In genomic region chr9:50752784-50753615, GRCm38 (mm10) we compare ENCODE assay signal across 8 mouse cellular contexts. TPM values are rescaled to one million over a fixed set of nuclear protein-coding genes. Genes with fewer than 3 reads are reported as not detected.
DNase-seq lines count a peak whose midpoint lies in the region; ATAC-seq and TF ChIP-seq lines count a peak whose summit lies in the region.

No protein-coding gene starts in this region.

- H3K4me2 ChIP-seq in kidney, postnatal 0 days (ENCODE audit: low read length): peak overlapping the region; percentile 35
- H3K4me2 ChIP-seq in liver, postnatal 0 days (ENCODE audit: low read depth, low read length): 0 out of 2 replicates have a peak overlapping the region, but pooled peaks have one; percentile 0
- 0 out of 2 replicates have a peak overlapping the region, but pooled peaks have one; percentile 16 for H3K4me2 ChIP-seq in stomach, embryonic 14.5 days (replicated peaks; ENCODE audit: low read depth, low read length)

- 27% methylated on average over 16 of the region's 17 CpGs for WGBS in heart, adult 2 months
- 50% methylated on average over 17 of the region's 17 CpGs for WGBS in kidney, postnatal 0 days
- 78% methylated on average over 17 of the region's 17 CpGs for WGBS in liver, postnatal 0 days (ENCODE audit: insufficient replicate concordance)
- WGBS in stomach, embryonic 14.5 days: 64% methylated on average over 17 of the region's 17 CpGs

- H3K4me1 ChIP-seq in heart, adult 2 months (ENCODE audit: control insufficient read depth, insufficient read depth, low read length): no peaks in the 10 kb centered on the region
- peaks cover 17% of the 10 kb centered on the region for H3K4me1 ChIP-seq in kidney, postnatal 0 days (replicated peaks; ENCODE audit: insufficient read depth, low read length)
- no peaks in the 10 kb centered on the region for H3K4me1 ChIP-seq in liver, postnatal 0 days (ENCODE audit: insufficient read depth)
- H3K4me1 ChIP-seq in stomach, embryonic 14.5 days (ENCODE audit: control insufficient read depth, insufficient read depth, low read length): peaks cover 7% of the 10 kb centered on the region; the same call in 1 of the 2 replicates

- H3K27ac ChIP-seq in heart, adult 2 months: peak overlapping the region; percentile 98
- peak overlapping the region; percentile 86 for H3K27ac ChIP-seq in kidney, postnatal 0 days
- H3K27ac ChIP-seq in liver, postnatal 0 days (ENCODE audit: low read depth): 0 out of 2 replicates have a peak overlapping the region, but pooled peaks have one; percentile 35
- H3K27ac ChIP-seq in stomach, embryonic 14.5 days (ENCODE audit: low read length): no peak overlapping the region

- H3K36me3 ChIP-seq in heart, adult 2 months (ENCODE audit: control insufficient read depth, insufficient read depth, low read length): peaks cover 17% of the 10 kb centered on the region
- H3K36me3 ChIP-seq in kidney, postnatal 0 days (ENCODE audit: insufficient read depth, low read length): no peaks in the 10 kb centered on the region
- H3K36me3 ChIP-seq in liver, postnatal 0 days (replicated peaks; ENCODE audit: insufficient read depth, low read length): no peaks in the 10 kb centered on the region
- no peaks in the 10 kb centered on the region for H3K36me3 ChIP-seq in stomach, embryonic 14.5 days (ENCODE audit: control insufficient read depth, insufficient read depth, low read length)

- TF ChIP-seq POLR2A in heart, adult 2 months (IDR thresholded peaks at IDR 0.05; ENCODE audit: insufficient read depth, low read depth, low read length): peak; percentile 81

- intact Hi-C loops in heart, adult 2 months (cut with DNase I): no loop called here

- peak; percentile 89 for ATAC-seq in kidney, postnatal 0 days (replicated peaks; ENCODE audit: low FRiP score, low read depth)
- ATAC-seq in liver, postnatal 0 days: no peak
- ATAC-seq in stomach, embryonic 14.5 days (ENCODE audit: insufficient number of reproducible peaks, insufficient read depth, low FRiP score, low read depth): 0 out of 2 replicates have a peak, but pooled peaks have one; percentile 61
- no peak for ATAC-seq in monocyte, adult 5-6 weeks (replicated peaks; ENCODE audit: insufficient number of reproducible peaks, low FRiP score, low TSS enrichment, poor library complexity, severe bottlenecking)

- no peaks in the 10 kb centered on the region for H3K27me3 ChIP-seq in heart, adult 2 months (ENCODE audit: control insufficient read depth, insufficient read depth, low read length)
- H3K27me3 ChIP-seq in kidney, postnatal 0 days (ENCODE audit: insufficient read depth, low read length): no peaks in the 10 kb centered on the region
- H3K27me3 ChIP-seq in liver, postnatal 0 days (ENCODE audit: insufficient read depth, low read length): no peaks in the 10 kb centered on the region
- no peaks in the 10 kb centered on the region for H3K27me3 ChIP-seq in stomach, embryonic 14.5 days (ENCODE audit: control insufficient read depth, insufficient read depth, low read length)

- peak; percentile 28 for DNase-seq in embryo, embryonic 9.5 days (ENCODE audit: extremely low spot score)
- DNase-seq in embryo, embryonic 10 days (ENCODE audit: low spot score): no peak
- DNase-seq in cerebellum, adult 11-12 months: peak; percentile 80
- peak; percentile 84 to 93 for DNase-seq in heart, adult 2 months
- peak; percentile 85 for DNase-seq in kidney, postnatal 0 days (ENCODE audit: low spot score)
- no peak for DNase-seq in liver, postnatal 0 days

- H3K9me3 ChIP-seq in kidney, postnatal 0 days (replicated peaks; ENCODE audit: low read length): no peaks in the 10 kb centered on the region
- no peaks in the 10 kb centered on the region for H3K9me3 ChIP-seq in liver, postnatal 0 days (ENCODE audit: low read length)
- no peaks in the 10 kb centered on the region for H3K9me3 ChIP-seq in stomach, embryonic 14.5 days (ENCODE audit: control insufficient read depth, low read depth, low read length)

- H3K4me3 ChIP-seq in heart, adult 2 months: peak overlapping the region; percentile 62
- peak overlapping the region; percentile 17; the same call in 1 of the 2 replicates for H3K4me3 ChIP-seq in kidney, postnatal 0 days (replicated peaks; ENCODE audit: low read depth, low read length)
- H3K4me3 ChIP-seq in liver, postnatal 0 days (ENCODE audit: low read depth, low read length): no peak overlapping the region
- H3K4me3 ChIP-seq in stomach, embryonic 14.5 days (ENCODE audit: low read depth, low read length): no peak overlapping the region; the same call in 1 of the 2 replicates

- H3K79me2 ChIP-seq in heart, adult 2 months (replicated peaks; ENCODE audit: control insufficient read depth, insufficient read depth, low read length): no peaks in the 10 kb centered on the region

- peak overlapping the region; percentile 95 for H3K9ac ChIP-seq in heart, adult 2 months (ENCODE audit: low read depth, low read length)
- H3K9ac ChIP-seq in kidney, postnatal 0 days (ENCODE audit: low read depth, low read length): peak overlapping the region; percentile 49; the same call in 1 of the 2 replicates
- H3K9ac ChIP-seq in liver, postnatal 0 days (replicated peaks): no peak overlapping the region
- no peak overlapping the region for H3K9ac ChIP-seq in stomach, embryonic 14.5 days (replicated peaks; ENCODE audit: low read depth, low read length)

- peak; percentile 94 for TF ChIP-seq EP300 in heart, adult 2 months (IDR thresholded peaks at IDR 0.05; ENCODE audit: insufficient read depth, low read depth, low read length)
- TF ChIP-seq EP300 in liver, postnatal 0 days (IDR thresholded peaks at IDR 0.05; ENCODE audit: low read depth): no peak

- no peak for TF ChIP-seq CTCF in heart, adult 2 months (IDR thresholded peaks at IDR 0.05)
- no peak for TF ChIP-seq CTCF in kidney, postnatal 0 days (IDR thresholded peaks at IDR 0.05; ENCODE audit: low read depth)
- no peak for TF ChIP-seq CTCF in liver, postnatal 0 days (IDR thresholded peaks at IDR 0.05; ENCODE audit: low read depth)

RNA-seq across cellular contexts. Expression of gene Hspb2, which starts 0.8 kb away (rescaled TPM):
- total RNA-seq in heart, adult 2 months (2021): 100 to 1,000 TPM; 131 to 139 TPM
- 201 and 224 TPM in 2 replicates for polyA plus RNA-seq in heart, adult 2 months (2012; rRNA removed)
- polyA plus RNA-seq in kidney, postnatal 0 days (2015; fragmentation: Nextera tagmentation; extraction: Ambion mirVana): 5.5 and 7.4 TPM in 2 replicates
- polyA plus RNA-seq in liver, postnatal 0 days (2015; fragmentation: Nextera tagmentation; extraction: Ambion mirVana): 0.86 and 1.2 TPM in 2 replicates
- polyA plus RNA-seq in stomach, embryonic 14.5 days (2014; fragmentation: Nextera tagmentation; extraction: Ambion mirVana): 1.5 and 3.2 TPM in 2 replicates
- not detected in 3 replicates for total RNA-seq in monocyte, adult 5-6 weeks (2017)

RNA-seq across cellular contexts. Expression of gene Cryab, which starts 1.9 kb away (rescaled TPM):
- total RNA-seq in heart, adult 2 months (2021): 1,000 to 10,000 TPM; 2,783 to 3,339 TPM
- polyA plus RNA-seq in heart, adult 2 months (2012; rRNA removed): 3,110 and 4,349 TPM in 2 replicates
- 198 and 233 TPM in 2 replicates for polyA plus RNA-seq in kidney, postnatal 0 days (2015; fragmentation: Nextera tagmentation; extraction: Ambion mirVana)
- 9.1 and 14.2 TPM in 2 replicates for polyA plus RNA-seq in liver, postnatal 0 days (2015; fragmentation: Nextera tagmentation; extraction: Ambion mirVana)
- polyA plus RNA-seq in stomach, embryonic 14.5 days (2014; fragmentation: Nextera tagmentation; extraction: Ambion mirVana): 43.7 and 47.9 TPM in 2 replicates
- not detected in 3 replicates for total RNA-seq in monocyte, adult 5-6 weeks (2017)

RNA-seq across cellular contexts. Expression of gene 2310030G06Rik, which starts 6.7 kb away (rescaled TPM):
- total RNA-seq in heart, adult 2 months (2021): 1 to 10 TPM; 2.9 to 4.3 TPM
- 5.6 and 7.4 TPM in 2 replicates for polyA plus RNA-seq in heart, adult 2 months (2012; rRNA removed)
- polyA plus RNA-seq in kidney, postnatal 0 days (2015; fragmentation: Nextera tagmentation; extraction: Ambion mirVana): 26.8 and 27.1 TPM in 2 replicates
- polyA plus RNA-seq in liver, postnatal 0 days (2015; fragmentation: Nextera tagmentation; extraction: Ambion mirVana): 11.6 and 13.9 TPM in 2 replicates
- polyA plus RNA-seq in stomach, embryonic 14.5 days (2014; fragmentation: Nextera tagmentation; extraction: Ambion mirVana): 12.3 and 13.0 TPM in 2 replicates
- not detected in 3 replicates for total RNA-seq in monocyte, adult 5-6 weeks (2017)

RNA-seq across cellular contexts. Expression of gene Dixdc1, which starts 13.7 kb away (rescaled TPM):
- 1 to 10 TPM; 3.4 to 5.4 TPM for total RNA-seq in heart, adult 2 months (2021)
- polyA plus RNA-seq in heart, adult 2 months (2012; rRNA removed): 2.6 and 4.9 TPM in 2 replicates
- polyA plus RNA-seq in kidney, postnatal 0 days (2015; fragmentation: Nextera tagmentation; extraction: Ambion mirVana): 7.3 and 7.5 TPM in 2 replicates
- polyA plus RNA-seq in liver, postnatal 0 days (2015; fragmentation: Nextera tagmentation; extraction: Ambion mirVana): 3.6 and 3.7 TPM in 2 replicates
- 11.4 and 12.7 TPM in 2 replicates for polyA plus RNA-seq in stomach, embryonic 14.5 days (2014; fragmentation: Nextera tagmentation; extraction: Ambion mirVana)
- 0.39 to 0.57 TPM in 2 of 3 replicates, not detected in the other for total RNA-seq in monocyte, adult 5-6 weeks (2017)

RNA-seq across cellular contexts. Expression of gene Fdxacb1, which starts 15.0 kb away (rescaled TPM):
- total RNA-seq in heart, adult 2 months (2021): 1 to 10 TPM; 4.7 to 5.1 TPM
- 3.4 and 5.2 TPM in 2 replicates for polyA plus RNA-seq in heart, adult 2 months (2012; rRNA removed)
- polyA plus RNA-seq in kidney, postnatal 0 days (2015; fragmentation: Nextera tagmentation; extraction: Ambion mirVana): 7.9 and 9.3 TPM in 2 replicates
- 4.9 and 6.6 TPM in 2 replicates for polyA plus RNA-seq in liver, postnatal 0 days (2015; fragmentation: Nextera tagmentation; extraction: Ambion mirVana)
- polyA plus RNA-seq in stomach, embryonic 14.5 days (2014; fragmentation: Nextera tagmentation; extraction: Ambion mirVana): 13.7 and 14.0 TPM in 2 replicates
- 6.5 to 16.5 TPM (median 8.1 TPM) in 3 replicates for total RNA-seq in monocyte, adult 5-6 weeks (2017)

Comparison
In these comparisons a context has a peak if more than half of its experiments do, and no peak if none do; other contexts are left out.
1. DNase-seq: peak in embryo, embryonic 9.5 days (single experiment), cerebellum, adult 11-12 months (single experiment), heart, adult 2 months (2 of 2) and kidney, postnatal 0 days (single experiment); none in embryo, embryonic 10 days (single experiment) and liver, postnatal 0 days (single experiment).
2. H3K4me3 ChIP-seq: peak in heart, adult 2 months (single experiment) and kidney, postnatal 0 days (single experiment); none in liver, postnatal 0 days (single experiment) and stomach, embryonic 14.5 days (single experiment).
3. H3K9ac ChIP-seq: peak in heart, adult 2 months (single experiment) and kidney, postnatal 0 days (single experiment); none in liver, postnatal 0 days (single experiment) and stomach, embryonic 14.5 days (single experiment).
4. ATAC-seq: peak in kidney, postnatal 0 days (single experiment) and stomach, embryonic 14.5 days (single experiment); none in liver, postnatal 0 days (single experiment) and monocyte, adult 5-6 weeks (single experiment).
5. RNA of gene Hspb2, which starts 0.8 kb away (polyA plus RNA-seq): 201 to 224 TPM in heart, adult 2 months; 5.5 to 7.4 TPM in kidney, postnatal 0 days, 1.5 to 3.2 TPM in stomach, embryonic 14.5 days and 0.86 to 1.2 TPM in liver, postnatal 0 days; every median in the first group is over 10 times any median in the second.
6. RNA of gene Cryab, which starts 1.9 kb away (polyA plus RNA-seq): 3,110 to 4,349 TPM in heart, adult 2 months; 198 to 233 TPM in kidney, postnatal 0 days, 43.7 to 47.9 TPM in stomach, embryonic 14.5 days and 9.1 to 14.2 TPM in liver, postnatal 0 days; every median in the first group is over 10 times any median in the second.
7. Peak in every context shown above with its lines, with median percentiles within 50 percentile points of each other: H3K4me2 ChIP-seq.